Mouse (Mus musculus) cerebellum, postnatal 14 days (tissue): ENCODE measurements around the gene Ces3a.
"Not testable (repeated sequence)": the region's sequence is repeated elsewhere in the genome, so short reads cannot be mapped to it uniquely, and the experiment has no call there.

Experiments used
- DNase-seq, 2 experiments: peaks; one replicate each; pipeline ENCODE4 v3.0.0; 2021; ENCODE audit warnings: mixed read lengths in 2 of 2

Ces3a gene

DNA sequence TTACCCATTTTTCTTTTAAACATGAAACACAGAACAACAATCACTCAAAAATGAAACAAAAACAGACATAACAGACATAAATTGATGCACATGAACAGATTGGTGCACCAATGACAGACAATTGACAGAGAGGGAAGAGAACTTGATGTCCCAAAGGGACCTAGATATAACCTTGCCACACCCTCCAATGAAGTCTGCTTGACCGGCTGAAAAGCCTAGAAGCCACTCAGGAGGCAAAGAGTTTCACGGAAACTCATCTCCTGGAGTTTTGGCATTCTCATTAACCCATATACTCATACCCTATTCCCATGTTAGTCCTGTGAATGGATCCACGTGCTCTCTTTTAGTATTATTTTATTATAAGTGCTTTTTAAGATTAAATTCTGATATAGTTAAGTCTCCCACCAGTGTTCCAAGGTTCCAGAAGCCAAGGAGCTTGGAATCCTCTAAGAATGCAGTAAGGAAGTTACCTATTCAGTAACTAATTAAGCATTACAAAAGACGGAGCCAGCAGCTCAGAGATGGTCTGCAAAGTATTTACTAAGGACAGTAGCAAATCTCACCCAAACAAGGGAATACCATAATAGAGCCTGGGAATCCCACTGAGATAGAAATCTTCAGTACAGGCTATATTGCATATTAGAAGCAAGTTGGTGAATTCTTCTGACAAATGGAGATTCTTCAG is 53.8 kb downstream of the Ces3a start:
- DNase-seq = not testable (repeated sequence)

DNA sequence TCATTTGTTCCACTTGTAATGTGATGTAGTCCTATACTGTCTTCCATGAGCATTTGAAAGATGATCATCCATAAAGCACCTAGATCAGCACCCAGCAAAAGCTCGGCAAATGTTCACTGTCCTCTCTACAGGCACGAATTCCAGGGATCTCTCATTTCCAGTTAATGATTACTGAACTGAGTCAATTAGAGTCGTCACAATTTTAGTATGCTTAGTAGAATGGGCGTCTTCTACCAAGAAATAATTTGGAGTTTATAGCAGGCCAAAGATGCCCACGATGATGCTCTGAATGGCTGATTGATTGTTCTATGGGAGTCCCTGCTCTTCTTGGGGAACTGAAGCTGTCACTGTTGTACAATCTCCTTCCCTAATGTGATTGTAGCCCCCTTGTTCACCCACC is 55.3 kb downstream of the Ces3a start:
- DNase-seq = not testable (repeated sequence)

DNA sequence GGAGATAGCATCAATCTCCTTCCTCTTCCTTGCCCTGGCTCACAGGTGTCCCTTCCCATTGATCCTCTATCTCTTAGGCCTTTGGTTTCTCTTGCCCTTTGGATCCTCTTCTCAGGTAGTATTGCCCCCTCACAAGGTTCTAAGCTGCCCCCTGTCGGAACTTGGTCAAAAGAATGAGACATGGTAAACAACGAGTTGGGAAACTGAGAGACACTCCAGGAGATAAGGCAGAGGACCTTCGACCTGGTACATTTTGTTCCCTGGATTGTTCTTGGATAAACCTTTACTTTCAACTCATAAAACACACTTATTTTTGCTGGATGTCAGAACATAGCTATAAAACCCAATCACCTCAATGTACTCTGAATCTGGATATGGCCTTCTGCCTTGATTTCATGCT is 55.8 kb downstream of the Ces3a start:
- no peak for DNase-seq
